Mouse (Mus musculus): ENCODE measurements around the gene Inpp1. TPM values are rescaled to one million over a fixed set of nuclear protein-coding genes. Genes with fewer than 3 reads are reported as not detected.
"Not testable (repeated sequence)": the region's sequence is repeated elsewhere in the genome, so short reads cannot be mapped to it uniquely, and the experiment has no call there.

The Inpp1 gene
- 11.9 and 17.2 TPM in 2 replicates for polyA plus RNA-seq (2016; fragmentation: Nextera tagmentation; extraction: Ambion mirVana)

- peak within 1 kb of the TSS; percentile 65 for H3K9ac ChIP-seq (replicated peaks)
- peak; percentile 90 for ATAC-seq (ENCODE audit: low FRiP score, low read depth)
- no peaks in the 10 kb centered on the region for H3K27me3 ChIP-seq
- peaks cover 14% of the 10 kb centered on the region; the same call in 1 of the 2 replicates for H3K4me1 ChIP-seq
- no peaks in the 10 kb centered on the region for H3K9me3 ChIP-seq
- no peaks in the 10 kb centered on the region for H3K36me3 ChIP-seq
- WGBS = 1% methylated on average over 56 of the region's 59 CpGs
- peak within 1 kb of the TSS; percentile 67 for H3K27ac ChIP-seq (replicated peaks)
- H3K4me2 ChIP-seq (replicated peaks) = peak within 1 kb of the TSS; percentile 83
- peak within 1 kb of the TSS; percentile 68 for H3K4me3 ChIP-seq
Observed at GRCm38 (mm10) chr1:52816910-52817812, at the start of gene Inpp1. Inpp1 (minus strand) TSS chr1:52817688.

GRCm38 (mm10) chr1:52866007-52866406 lies 48.5 kb upstream of the Inpp1 start:
- Histone ChIP-seq H3K36me3 (peaks cover 7% of the 10 kb centered on the region; the same call in 1 of the 2 replicates), H3K27ac (replicated peaks) (no peak overlapping the region), H3K27me3 (no peaks in the 10 kb centered on the region), H3K4me3 (no peak overlapping the region), H3K9me3 (no peaks in the 10 kb centered on the region), H3K9ac (replicated peaks) (no peak overlapping the region), H3K4me1 (no peaks in the 10 kb centered on the region), H3K4me2 (replicated peaks) (no peak overlapping the region)
- 98% methylated on average over 3 of the region's 3 CpGs for WGBS
- no peak for ATAC-seq (ENCODE audit: low FRiP score, low read depth)

- Histone ChIP-seq H3K9me3 (no peaks in the 10 kb centered on the region), H3K36me3 (peaks cover 12% of the 10 kb centered on the region; the same call in 1 of the 2 replicates), H3K27ac (replicated peaks) (no peak overlapping the region), H3K4me3 (no peak overlapping the region), H3K4me1 (no peaks in the 10 kb centered on the region), H3K27me3 (no peaks in the 10 kb centered on the region), H3K9ac (replicated peaks) (no peak overlapping the region), H3K4me2 (replicated peaks) (no peak overlapping the region)
- ATAC-seq (ENCODE audit: low FRiP score, low read depth) = no peak
- WGBS = 100% methylated on average over 1 of the region's 1 CpGs
Observed at GRCm38 (mm10) chr1:52864220-52864619, 46.7 kb upstream of the Inpp1 start.

- Histone ChIP-seq H3K36me3 (peaks cover 5% of the 10 kb centered on the region; the same call in 1 of the 2 replicates), H3K9me3 (no peaks in the 10 kb centered on the region), H3K27me3 (no peaks in the 10 kb centered on the region), H3K9ac (replicated peaks) (no peak overlapping the region), H3K4me1 (no peaks in the 10 kb centered on the region), H3K27ac (replicated peaks) (no peak overlapping the region), H3K4me2 (replicated peaks) (no peak overlapping the region), H3K4me3 (no peak overlapping the region)
- no peak for ATAC-seq (ENCODE audit: low FRiP score, low read depth)
- 92% methylated on average over 7 of the region's 7 CpGs for WGBS
Observed at GRCm38 (mm10) chr1:52855904-52856601, 38.6 kb upstream of the Inpp1 start.

- not testable (repeated sequence) for H3K4me1 ChIP-seq; H3K9me3 ChIP-seq; H3K4me2 ChIP-seq (replicated peaks); H3K9ac ChIP-seq (replicated peaks); H3K27me3 ChIP-seq; H3K36me3 ChIP-seq; H3K27ac ChIP-seq (replicated peaks); H3K4me3 ChIP-seq
- WGBS = 67% methylated on average over 1 of the region's 1 CpGs
- ATAC-seq (ENCODE audit: low FRiP score, low read depth) = peak; percentile 60
Observed at GRCm38 (mm10) chr1:52854029-52854428, 36.5 kb upstream of the Inpp1 start.

- Histone ChIP-seq H3K4me3 (no peak overlapping the region), H3K27me3 (no peaks in the 10 kb centered on the region), H3K9ac (replicated peaks) (no peak overlapping the region), H3K36me3 (no peaks in the 10 kb centered on the region), H3K9me3 (no peaks in the 10 kb centered on the region), H3K27ac (replicated peaks) (no peak overlapping the region), H3K4me2 (replicated peaks) (no peak overlapping the region), H3K4me1 (peaks cover 6% of the 10 kb centered on the region)
- WGBS = 77% methylated on average over 4 of the region's 4 CpGs
- no peak for ATAC-seq (ENCODE audit: low FRiP score, low read depth)
Observed at GRCm38 (mm10) chr1:52849422-52849821, 31.9 kb upstream of the Inpp1 start.

- no peak overlapping the region for H3K4me3 ChIP-seq
- H3K27me3 ChIP-seq = no peaks in the 10 kb centered on the region
- H3K4me1 ChIP-seq = peaks cover 6% of the 10 kb centered on the region
- WGBS = 91% methylated on average over 4 of the region's 4 CpGs
- no peak overlapping the region for H3K4me2 ChIP-seq (replicated peaks)
- no peak overlapping the region for H3K27ac ChIP-seq (replicated peaks)
- H3K36me3 ChIP-seq = no peaks in the 10 kb centered on the region
- no peaks in the 10 kb centered on the region for H3K9me3 ChIP-seq
- no peak for ATAC-seq (ENCODE audit: low FRiP score, low read depth)
- H3K9ac ChIP-seq (replicated peaks) = no peak overlapping the region
Observed at GRCm38 (mm10) chr1:52846556-52846955, 29.1 kb upstream of the Inpp1 start.

- Histone ChIP-seq H3K4me3 (peak within 1 kb of the TSS; percentile 63), H3K4me1 (peaks cover 6% of the 10 kb centered on the region), H3K36me3 (no peaks in the 10 kb centered on the region), H3K4me2 (replicated peaks) (peak within 1 kb of the TSS; percentile 66), H3K9ac (replicated peaks) (peak within 1 kb of the TSS; percentile 71), H3K27ac (replicated peaks) (peak within 1 kb of the TSS; percentile 70), H3K9me3 (no peaks in the 10 kb centered on the region), H3K27me3 (no peaks in the 10 kb centered on the region)
- ATAC-seq (ENCODE audit: low FRiP score, low read depth) = peak; percentile 100
- WGBS = 5% methylated on average over 45 of the region's 45 CpGs
Observed at GRCm38 (mm10) chr1:52844782-52845665, 27.5 kb upstream of the Inpp1 start, which contains the start of gene Hibch. Hibch (plus strand) TSS chr1:52844929.

- peak overlapping the region; percentile 66 for H3K4me2 ChIP-seq (replicated peaks)
- H3K9ac ChIP-seq (replicated peaks) = no peak overlapping the region
- H3K36me3 ChIP-seq = no peaks in the 10 kb centered on the region
- H3K9me3 ChIP-seq = no peaks in the 10 kb centered on the region
- peak; percentile 53 for ATAC-seq (ENCODE audit: low FRiP score, low read depth)
- H3K27ac ChIP-seq (replicated peaks) = no peak overlapping the region
- H3K4me1 ChIP-seq = peaks cover 6% of the 10 kb centered on the region
- H3K4me3 ChIP-seq = peak overlapping the region; percentile 63
- no peaks in the 10 kb centered on the region for H3K27me3 ChIP-seq
- WGBS = 30% methylated on average over 3 of the region's 3 CpGs
Observed at GRCm38 (mm10) chr1:52844354-52844753, 26.9 kb upstream of the Inpp1 start.

- ATAC-seq (ENCODE audit: low FRiP score, low read depth) = no peak
- Histone ChIP-seq H3K4me1 (no peaks in the 10 kb centered on the region; the same call in 1 of the 2 replicates), H3K9me3 (no peaks in the 10 kb centered on the region), H3K4me2 (replicated peaks) (no peak overlapping the region), H3K9ac (replicated peaks) (no peak overlapping the region), H3K36me3 (no peaks in the 10 kb centered on the region), H3K27ac (replicated peaks) (no peak overlapping the region), H3K27me3 (no peaks in the 10 kb centered on the region), H3K4me3 (no peak overlapping the region)
- 96% methylated on average over 3 of the region's 3 CpGs for WGBS
Observed at GRCm38 (mm10) chr1:52839099-52839498, 21.6 kb upstream of the Inpp1 start.

GRCm38 (mm10) chr1:52817813-52818147 lies 292 bp upstream of the Inpp1 start:
- H3K27ac ChIP-seq (replicated peaks) = peak overlapping the region; percentile 67; the same call in 1 of the 2 replicates
- peak overlapping the region; percentile 68 for H3K4me3 ChIP-seq
- ATAC-seq (ENCODE audit: low FRiP score, low read depth) = no peak; the same call in 1 of the 2 replicates
- no peaks in the 10 kb centered on the region for H3K9me3 ChIP-seq
- no peaks in the 10 kb centered on the region for H3K27me3 ChIP-seq
- peak overlapping the region; percentile 83 for H3K4me2 ChIP-seq (replicated peaks)
- no peaks in the 10 kb centered on the region for H3K36me3 ChIP-seq
- H3K9ac ChIP-seq (replicated peaks) = peak overlapping the region; percentile 65
- H3K4me1 ChIP-seq = peaks cover 14% of the 10 kb centered on the region; the same call in 1 of the 2 replicates
- 5% methylated on average over 7 of the region's 7 CpGs for WGBS

All from midbrain, embryonic 12.5 days (tissue).